Mouse (Mus musculus) c-Kit-positive CD71-positive TER-119-negative erythroid progenitor cells, embryonic 14.5 days (primary cell): ENCODE data around the gene Mtmr6.

Experiments
- DNase-seq: peaks from one replicate; pipeline ENCODE4 v3.0.0-alpha.2; 2013; ENCODE audit warnings: low read depth

Gene Mtmr6

GRCm38 (mm10) chr14:60264990-60265876 lies at the start of gene Mtmr6:
Gene Mtmr6 (plus strand): TSS chr14:60265228.
- DNase-seq, result peak; percentile 98

GRCm38 (mm10) chr14:60216125-60216524 lies 48.9 kb upstream of the Mtmr6 start:
- DNase-seq, result no peak

DNA sequence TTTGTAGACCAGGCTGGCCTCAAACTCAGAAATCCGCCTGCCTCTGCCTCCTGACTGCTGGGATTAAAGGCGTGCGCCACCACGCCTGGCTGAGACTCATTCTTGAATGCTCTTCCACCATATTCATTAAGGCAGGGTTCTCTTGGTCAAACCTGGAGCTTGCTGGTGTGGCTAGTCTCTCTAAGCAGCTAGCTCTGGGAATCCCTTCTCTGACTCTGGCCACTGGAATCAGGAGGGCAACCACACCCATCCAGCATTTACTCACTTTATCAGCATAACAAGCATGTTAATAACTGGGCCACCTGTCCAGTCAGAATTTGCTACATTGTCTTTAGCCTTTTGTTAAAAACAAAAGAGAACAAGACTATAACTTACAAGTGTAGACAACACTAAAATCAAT lies 47.4 kb upstream of the Mtmr6 start:
- no peak for DNase-seq

DNA sequence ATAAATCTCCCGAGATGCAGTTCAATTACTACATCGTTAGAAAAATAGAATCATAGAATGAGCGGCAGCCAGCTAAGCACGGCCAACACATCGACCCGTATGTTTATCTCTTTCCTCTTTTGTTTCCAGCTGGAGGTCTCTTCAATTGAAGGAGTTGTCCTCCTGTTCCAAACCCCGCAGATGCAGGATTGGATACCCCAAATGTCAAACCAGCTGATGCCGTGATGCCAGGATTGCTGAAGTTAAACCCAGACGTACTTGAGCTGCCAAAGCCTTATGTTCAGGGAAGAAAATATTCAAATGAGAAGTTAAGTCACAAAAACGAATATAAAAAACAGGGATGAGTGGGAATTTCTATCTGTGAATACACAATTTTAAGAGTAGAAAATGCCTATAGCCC lies 45.1 kb upstream of the Mtmr6 start:
- no peak for DNase-seq

GRCm38 (mm10) chr14:60238551-60238950 lies 26.5 kb upstream of the Mtmr6 start:
- DNase-seq, result no peak

DNA sequence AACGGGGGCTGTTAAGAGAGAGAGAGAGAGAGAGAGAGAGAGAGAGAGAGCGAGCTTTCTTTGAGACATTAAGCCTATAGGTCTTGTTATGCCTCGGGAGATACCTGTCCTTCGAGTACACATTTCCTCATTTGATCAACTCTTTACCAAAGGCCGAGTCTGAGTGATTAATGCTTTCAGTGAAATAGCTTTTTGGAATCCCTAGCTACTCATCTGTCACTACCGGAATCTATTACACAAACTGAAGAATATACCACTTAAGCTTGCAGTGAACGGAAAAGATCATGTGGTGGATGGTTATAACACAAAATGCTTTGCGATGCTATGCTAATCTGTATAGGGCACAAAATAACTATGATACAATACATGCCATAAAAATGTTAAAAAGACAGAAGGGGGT lies 14.7 kb upstream of the Mtmr6 start:
- no peak for DNase-seq

- no peak for DNase-seq
These were observed 14.1 kb upstream of the Mtmr6 start for GRCm38 (mm10) chr14:60250879-60251278.

GRCm38 (mm10) chr14:60251281-60252003 lies 13.6 kb upstream of the Mtmr6 start, which contains the start of the genes Nupl1 and Gm49336:
Gene Nupl1 (minus strand): TSS chr14:60251431.
Gene Gm49336 (minus strand): TSS chr14:60251507.
- peak; percentile 98 for DNase-seq

DNA sequence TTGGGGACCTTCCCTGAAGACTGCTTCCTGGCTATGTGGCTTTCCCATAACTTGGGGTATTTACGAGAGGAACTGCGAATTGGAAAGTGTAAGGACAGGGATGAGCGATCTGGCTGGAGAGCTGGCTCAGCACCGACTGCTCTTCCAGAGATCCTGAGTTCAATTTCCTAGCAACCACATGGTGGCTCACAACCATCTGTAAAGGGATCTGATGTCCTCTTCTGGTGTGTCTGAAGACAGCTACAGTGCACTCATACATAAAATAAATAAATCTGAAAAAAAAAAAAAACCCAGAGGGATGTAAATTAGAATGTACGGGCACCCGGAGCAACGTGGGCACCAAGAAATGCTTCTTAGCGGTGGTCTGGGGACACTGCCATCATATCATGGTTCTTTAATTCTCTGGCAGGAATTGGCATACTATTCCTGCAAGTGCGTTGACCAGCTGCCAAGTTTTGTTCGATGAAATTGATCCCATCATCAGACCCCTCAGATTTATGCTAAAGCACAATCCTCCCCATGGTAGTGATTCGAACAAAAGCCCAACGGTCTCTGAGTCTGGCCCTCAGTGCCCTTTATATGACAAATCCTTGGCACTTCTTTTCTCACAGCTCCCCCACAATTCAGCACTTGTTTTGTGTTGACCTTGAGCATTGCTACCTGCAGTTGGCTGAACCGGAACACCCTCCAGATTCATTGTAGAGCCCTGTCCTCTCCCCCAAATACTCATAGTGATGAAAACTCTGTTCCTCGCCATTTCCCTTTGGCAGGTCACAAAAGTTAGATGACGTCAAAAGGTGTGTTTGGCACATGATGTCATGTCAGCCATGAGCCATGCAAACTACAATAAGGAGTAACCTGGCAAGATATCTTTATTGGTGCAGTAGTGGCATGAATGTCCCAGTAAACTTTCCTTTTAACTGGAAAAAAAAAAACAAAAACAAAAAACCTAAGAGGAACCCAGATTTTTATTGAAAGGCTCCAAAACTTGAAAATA lies 12.7 kb upstream of the Mtmr6 start:
- DNase-seq, result no peak

DNA sequence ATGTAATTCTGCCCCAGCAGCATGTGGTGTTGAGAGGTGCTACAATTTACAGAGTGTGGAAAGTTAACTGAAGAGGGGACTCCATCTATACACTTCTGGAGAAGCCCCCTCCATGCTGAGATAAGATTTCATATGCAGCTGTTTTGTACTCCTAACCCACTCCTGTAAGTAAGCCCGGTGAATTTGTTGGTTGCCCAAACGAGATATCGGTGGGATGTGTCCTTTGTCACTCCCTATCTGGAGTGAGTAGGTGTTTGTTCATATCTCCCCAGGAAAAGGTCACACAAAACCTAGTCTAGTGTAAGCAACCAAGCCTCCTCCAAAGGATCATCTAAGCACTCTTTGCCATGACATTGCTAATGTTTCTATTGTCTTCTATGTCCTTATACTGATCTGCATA lies 11.6 kb upstream of the Mtmr6 start:
- DNase-seq, result no peak

GRCm38 (mm10) chr14:60254774-60255173 lies 10.3 kb upstream of the Mtmr6 start:
- DNase-seq, result no peak

GRCm38 (mm10) chr14:60256356-60256755 lies 8.7 kb upstream of the Mtmr6 start:
- no peak for DNase-seq

DNA sequence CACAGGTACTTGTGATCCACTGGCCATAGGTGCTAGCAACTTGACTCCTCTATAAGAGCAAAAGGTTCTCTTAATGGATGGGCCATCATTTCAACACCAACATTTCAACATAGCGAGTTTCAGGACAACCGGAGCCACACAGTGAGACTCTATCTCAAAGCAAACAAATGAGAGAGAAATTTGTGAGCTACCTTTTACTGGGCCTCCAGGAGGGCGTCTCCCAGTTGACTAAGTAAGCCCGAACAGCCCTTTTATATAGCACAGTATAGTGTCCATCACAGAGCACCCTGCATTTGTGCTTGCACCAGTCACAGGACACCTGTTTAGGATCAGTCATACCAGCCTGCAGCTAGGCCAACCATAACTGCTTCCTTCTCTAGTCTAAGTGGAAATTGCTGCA lies 7.9 kb upstream of the Mtmr6 start:
- DNase-seq, result no peak

- no peak for DNase-seq
These were observed 7.2 kb upstream of the Mtmr6 start for GRCm38 (mm10) chr14:60257851-60258250.

GRCm38 (mm10) chr14:60262316-60262715 lies 2.7 kb upstream of the Mtmr6 start:
- DNase-seq, result no peak

DNA sequence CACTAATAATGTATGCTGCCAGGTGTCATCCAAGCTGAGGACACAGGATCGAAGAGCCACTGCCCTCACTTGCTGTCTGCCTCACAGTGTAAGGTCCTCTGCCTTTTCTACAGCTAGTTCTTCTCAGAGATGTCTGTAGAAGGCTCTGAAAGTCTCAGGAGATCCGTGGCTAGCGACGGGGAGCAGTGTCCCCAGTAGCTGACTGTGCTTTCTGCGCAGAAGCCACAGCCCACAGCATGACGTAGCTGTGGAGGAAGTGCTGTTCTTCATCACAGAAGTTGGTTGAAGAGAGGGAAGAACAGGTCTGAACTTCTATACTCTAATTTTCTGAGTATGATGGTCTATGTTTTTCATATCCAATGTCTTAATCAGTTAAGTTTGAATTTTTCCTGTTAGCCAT lies 4.3 kb downstream of the Mtmr6 start:
- DNase-seq, result no peak

DNA sequence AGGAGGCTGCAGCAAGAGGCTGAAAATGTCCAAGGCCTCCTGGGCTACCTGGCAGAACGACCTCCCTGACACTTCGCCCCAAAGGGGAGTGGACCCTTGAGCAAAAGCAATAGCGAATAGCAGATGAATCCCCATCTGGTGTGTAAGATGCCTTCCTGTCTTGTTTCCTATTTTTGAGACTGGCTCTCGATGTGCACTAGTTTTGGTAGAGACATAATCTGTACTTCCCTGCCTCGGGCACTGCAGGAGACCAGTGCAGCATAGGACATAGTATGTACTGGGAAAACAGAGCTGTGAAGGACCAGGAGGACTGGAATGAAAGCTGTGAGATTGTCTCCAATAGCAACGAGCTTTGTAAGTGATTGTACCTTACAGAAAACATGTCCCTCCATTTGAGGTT lies 8.3 kb downstream of the Mtmr6 start:
- DNase-seq, result no peak

DNA sequence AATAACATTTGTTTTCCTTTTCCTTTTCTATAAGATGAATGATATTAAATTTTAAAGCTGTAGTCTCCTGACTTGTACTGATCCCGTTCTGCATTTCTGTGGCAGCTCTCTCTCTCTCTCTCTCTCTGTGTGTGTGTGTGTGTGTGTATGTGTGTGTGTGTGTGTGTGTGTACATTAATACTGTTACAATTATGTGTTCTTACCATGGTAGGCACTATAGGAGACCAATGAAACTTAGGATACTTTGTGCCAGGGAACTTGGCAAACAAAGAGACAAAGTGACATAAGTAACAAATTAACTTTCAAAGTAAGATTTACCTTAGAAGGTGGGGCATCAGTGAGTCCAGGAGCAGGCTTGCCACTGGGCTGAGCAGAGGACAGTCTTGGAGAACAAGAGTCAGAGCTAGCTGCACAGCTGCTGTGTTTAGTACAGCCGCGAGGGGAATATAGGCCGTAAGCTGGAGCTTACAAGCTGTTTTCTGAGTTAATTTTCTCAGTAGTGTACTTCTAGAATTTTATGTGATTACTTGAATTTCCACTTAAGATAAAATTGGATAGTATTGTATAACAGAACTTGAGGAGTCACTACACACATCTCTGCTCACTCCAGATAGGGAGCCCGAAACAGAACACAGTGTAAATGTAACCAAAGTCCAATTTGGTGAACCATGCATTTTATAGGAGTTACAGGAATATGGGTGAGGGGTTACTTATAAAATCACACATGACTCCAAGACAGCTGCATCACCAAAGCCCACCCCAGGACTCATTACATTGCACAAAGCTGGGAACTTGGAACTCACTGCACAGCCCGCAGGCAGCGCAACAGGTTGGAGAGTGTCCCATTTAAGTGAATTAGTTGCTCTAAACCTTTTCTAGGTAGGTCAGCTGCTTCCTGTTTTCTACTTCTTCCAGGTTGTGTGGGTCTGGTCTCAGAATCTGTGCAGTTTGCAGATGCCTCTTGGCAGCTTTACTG lies 10.6 kb downstream of the Mtmr6 start:
- no peak for DNase-seq

- no peak for DNase-seq
These were observed 21.3 kb downstream of the Mtmr6 start for GRCm38 (mm10) chr14:60286194-60286863.

- no peak for DNase-seq
These were observed 25.3 kb downstream of the Mtmr6 start for GRCm38 (mm10) chr14:60290363-60290762.
